Mouse (Mus musculus): Measurements from ENCODE around the gene Fer. TPM values are rescaled to one million over a fixed set of nuclear protein-coding genes. Genes with fewer than 3 reads are reported as not detected.
"Not testable (repeated sequence)": the region's sequence is repeated elsewhere in the genome, so short reads cannot be mapped to it uniquely, and the experiment has no call there.

Fer gene
- polyA plus RNA-seq, 1 experiment from 2014 or later = 27.1 TPM

DNA sequence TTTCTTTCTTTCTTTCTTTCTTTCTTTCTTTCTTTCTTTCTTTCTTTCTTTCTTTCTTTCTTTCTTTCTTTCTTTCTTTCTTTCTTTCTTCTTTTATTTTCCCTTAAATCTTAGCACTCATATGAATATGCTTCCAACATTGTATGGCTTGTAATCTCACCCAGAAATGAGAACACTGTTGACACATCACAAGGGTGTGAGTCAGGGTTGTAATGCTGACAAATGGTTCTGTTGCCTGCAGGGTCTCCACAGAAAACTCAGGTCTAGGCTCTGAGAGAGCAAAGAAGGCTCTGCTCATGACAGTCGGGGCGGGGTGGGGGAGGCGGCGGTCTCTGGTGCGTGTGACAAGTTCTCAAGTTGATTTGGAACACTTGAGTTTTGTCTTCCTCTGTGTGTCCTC is 17.9 kb upstream of the Fer start:
- Histone ChIP-seq H3K27ac (no peak overlapping the region), H3K4me3 (no peak overlapping the region), H3K9me3 (no peaks in the 10 kb centered on the region), H3K4me1 (peaks cover 11% of the 10 kb centered on the region), H3K27me3 (ENCODE audit: poor library complexity, severe bottlenecking) (no peaks in the 10 kb centered on the region), H3K36me3 (replicated peaks) (no peaks in the 10 kb centered on the region)
- 88% methylated on average over 5 of the region's 5 CpGs for WGBS
- no peak for DNase-seq (ENCODE audit: extremely low spot score, low spot score)

DNA sequence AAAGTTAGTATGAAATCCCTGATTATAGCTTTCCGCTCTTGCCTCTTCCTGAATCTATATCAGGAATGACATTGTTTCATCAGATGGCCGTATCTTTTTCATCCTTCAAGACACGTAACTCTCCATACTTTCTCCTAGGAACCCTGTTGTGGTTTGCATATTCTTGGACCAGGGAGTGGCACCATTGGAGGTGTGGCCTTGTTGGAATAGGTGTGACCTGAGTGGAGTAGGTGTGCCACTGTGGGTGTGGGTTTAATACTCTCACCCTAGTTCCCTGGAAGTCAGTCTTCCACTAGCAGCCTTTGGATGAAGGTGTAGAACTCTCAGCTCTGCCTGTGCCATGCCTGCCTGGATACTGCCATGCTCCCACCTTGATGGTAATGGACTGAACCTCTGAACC is 17.1 kb upstream of the Fer start:
- H3K36me3 ChIP-seq (replicated peaks); H3K27ac ChIP-seq; DNase-seq (ENCODE audit: extremely low spot score, low spot score); H3K4me3 ChIP-seq; H3K27me3 ChIP-seq (ENCODE audit: poor library complexity, severe bottlenecking); H3K9me3 ChIP-seq: not testable (repeated sequence)
- 96% methylated on average over 3 of the region's 3 CpGs for WGBS
- peaks cover 13% of the 10 kb centered on the region for H3K4me1 ChIP-seq

DNA sequence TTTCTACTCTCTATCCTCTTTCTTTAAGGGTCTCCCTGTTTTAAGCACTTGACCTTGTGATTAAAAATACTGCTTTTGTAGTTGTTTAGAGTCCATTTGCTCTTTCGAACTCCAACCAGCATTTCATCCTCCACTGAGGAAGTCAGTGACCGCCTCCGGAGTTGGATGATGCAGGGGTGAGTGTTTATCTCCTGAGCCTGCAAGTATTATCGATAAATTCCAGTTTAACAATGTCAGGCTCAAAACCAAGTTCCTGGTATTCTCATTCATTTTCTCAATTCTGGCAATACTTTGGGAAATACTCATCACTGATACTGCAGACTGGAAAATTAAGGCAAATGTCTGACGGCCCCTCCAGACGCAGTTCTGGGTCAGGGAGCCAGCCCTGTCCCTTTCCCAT is 13.7 kb upstream of the Fer start:
- no peaks in the 10 kb centered on the region for H3K9me3 ChIP-seq
- WGBS = 5% methylated on average over 6 of the region's 6 CpGs
- peaks cover 13% of the 10 kb centered on the region for H3K4me1 ChIP-seq
- H3K27ac ChIP-seq = peak overlapping the region; percentile 90
- H3K36me3 ChIP-seq (replicated peaks) = no peaks in the 10 kb centered on the region
- no peaks in the 10 kb centered on the region for H3K27me3 ChIP-seq (ENCODE audit: poor library complexity, severe bottlenecking)
- H3K4me3 ChIP-seq = peak overlapping the region; percentile 79
- DNase-seq (ENCODE audit: extremely low spot score, low spot score) = no peak

DNA sequence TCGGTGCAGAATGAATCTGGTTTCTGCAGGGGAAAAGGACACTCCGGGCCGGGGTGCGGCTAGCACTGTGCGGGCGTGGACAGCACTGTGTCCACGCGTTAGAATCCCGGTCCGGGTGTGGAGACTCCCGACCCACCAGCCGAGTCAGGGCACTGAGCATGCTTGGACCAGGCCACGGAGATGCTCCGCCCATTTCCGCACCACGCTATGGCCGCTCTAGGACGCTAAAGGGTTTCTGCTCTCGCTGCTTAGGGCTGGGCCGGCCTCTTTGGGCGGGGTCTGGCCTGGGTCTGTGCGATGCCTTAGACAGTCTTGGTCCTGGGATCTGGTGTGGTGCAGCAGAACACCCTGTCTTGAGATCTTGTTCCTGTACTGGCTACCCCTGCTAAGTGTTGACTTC is 13.3 kb upstream of the Fer start:
- H3K9me3 ChIP-seq = no peaks in the 10 kb centered on the region
- under 1% methylated on average over 22 of the region's 22 CpGs for WGBS
- H3K27me3 ChIP-seq (ENCODE audit: poor library complexity, severe bottlenecking) = no peaks in the 10 kb centered on the region
- H3K4me3 ChIP-seq = peak overlapping the region; percentile 79
- H3K36me3 ChIP-seq (replicated peaks) = no peaks in the 10 kb centered on the region
- peak; percentile 86 for DNase-seq (ENCODE audit: extremely low spot score, low spot score)
- H3K4me1 ChIP-seq = peaks cover 13% of the 10 kb centered on the region
- H3K27ac ChIP-seq = peak overlapping the region; percentile 90

DNA sequence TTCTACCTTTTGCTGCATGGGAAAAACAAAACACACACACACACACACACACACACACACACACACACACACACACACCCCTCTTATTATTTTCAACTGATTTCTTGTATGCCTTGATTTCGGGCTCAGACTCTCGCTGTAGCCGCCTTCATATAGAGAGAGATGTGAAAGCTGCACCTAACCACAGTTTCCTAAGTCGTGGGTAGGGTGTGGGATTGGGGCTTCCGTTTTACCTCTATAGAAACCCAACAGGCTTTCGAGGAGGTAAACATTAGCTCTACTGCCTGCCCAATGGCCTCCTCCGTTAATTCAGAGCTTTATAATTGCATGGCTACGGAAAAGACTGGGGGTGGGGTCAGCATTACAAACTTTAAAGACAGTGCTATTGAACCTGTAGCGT is 12.8 kb upstream of the Fer start:
- H3K27ac ChIP-seq = peak overlapping the region; percentile 90
- H3K27me3 ChIP-seq (ENCODE audit: poor library complexity, severe bottlenecking) = no peaks in the 10 kb centered on the region
- no peaks in the 10 kb centered on the region for H3K36me3 ChIP-seq (replicated peaks)
- peak overlapping the region; percentile 79 for H3K4me3 ChIP-seq
- DNase-seq (ENCODE audit: extremely low spot score, low spot score) = no peak
- H3K9me3 ChIP-seq = no peaks in the 10 kb centered on the region
- 88% methylated on average over 9 of the region's 9 CpGs for WGBS
- H3K4me1 ChIP-seq = peaks cover 13% of the 10 kb centered on the region

DNA sequence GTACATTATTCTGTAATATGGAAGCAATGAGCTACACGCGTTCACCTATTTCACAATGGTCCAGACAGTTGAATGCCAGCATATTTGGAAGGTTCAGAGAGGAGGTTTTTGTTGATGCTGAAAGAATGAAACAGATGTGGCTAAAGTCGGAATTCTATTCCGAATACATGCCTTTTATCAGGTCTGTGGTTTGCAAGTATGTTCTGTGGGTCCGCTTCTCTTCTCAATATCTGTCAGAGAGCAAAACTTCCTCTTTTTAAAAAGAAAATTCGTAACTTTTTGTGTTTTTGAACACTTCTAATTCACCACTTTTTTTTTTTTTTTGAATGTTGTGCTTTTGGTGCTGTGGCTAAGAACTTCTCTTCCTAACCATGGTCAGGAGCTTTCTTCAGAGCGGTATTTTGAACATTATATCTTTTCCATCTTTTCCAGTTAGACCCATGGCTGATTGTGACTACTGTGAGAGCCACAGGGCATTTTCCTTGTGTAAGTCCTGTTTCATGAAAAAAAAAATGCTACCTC is 5.8 kb upstream of the Fer start:
- Histone ChIP-seq H3K27ac (no peak overlapping the region), H3K9me3 (no peaks in the 10 kb centered on the region), H3K36me3 (replicated peaks) (no peaks in the 10 kb centered on the region), H3K27me3 (ENCODE audit: poor library complexity, severe bottlenecking) (peaks cover 6% of the 10 kb centered on the region), H3K4me3 (no peak overlapping the region), H3K4me1 (no peaks in the 10 kb centered on the region)
- no peak for DNase-seq (ENCODE audit: extremely low spot score, low spot score)
- 89% methylated on average over 7 of the region's 7 CpGs for whole genome bisulfite sequencing

DNA sequence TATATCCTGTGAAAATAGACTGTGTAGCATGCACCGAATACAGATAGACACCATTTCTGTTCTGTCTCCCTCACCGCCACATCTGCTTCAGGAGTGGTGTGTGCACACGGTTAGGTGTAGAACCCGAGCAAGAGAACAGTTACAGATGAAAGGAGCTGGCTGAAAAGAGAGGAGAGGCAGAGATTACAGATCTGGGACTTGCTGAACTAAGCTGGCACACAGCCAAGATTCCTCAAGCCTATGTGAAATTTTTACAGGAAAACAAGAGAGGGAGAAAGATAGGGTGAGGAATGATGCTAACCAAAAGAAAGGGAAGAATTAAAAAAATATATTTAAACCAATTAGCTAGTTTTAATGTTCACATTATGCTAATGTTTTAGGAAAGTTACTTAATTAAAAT is 1.9 kb upstream of the Fer start:
- peaks cover 18% of the 10 kb centered on the region for H3K4me1 ChIP-seq
- no peak for DNase-seq (ENCODE audit: extremely low spot score, low spot score)
- no peaks in the 10 kb centered on the region for H3K36me3 ChIP-seq (replicated peaks)
- no peak overlapping the region for H3K4me3 ChIP-seq
- H3K27me3 ChIP-seq (ENCODE audit: poor library complexity, severe bottlenecking) = peaks cover 15% of the 10 kb centered on the region
- WGBS = 86% methylated on average over 4 of the region's 4 CpGs
- no peak overlapping the region for H3K27ac ChIP-seq
- H3K9me3 ChIP-seq = no peaks in the 10 kb centered on the region

DNA sequence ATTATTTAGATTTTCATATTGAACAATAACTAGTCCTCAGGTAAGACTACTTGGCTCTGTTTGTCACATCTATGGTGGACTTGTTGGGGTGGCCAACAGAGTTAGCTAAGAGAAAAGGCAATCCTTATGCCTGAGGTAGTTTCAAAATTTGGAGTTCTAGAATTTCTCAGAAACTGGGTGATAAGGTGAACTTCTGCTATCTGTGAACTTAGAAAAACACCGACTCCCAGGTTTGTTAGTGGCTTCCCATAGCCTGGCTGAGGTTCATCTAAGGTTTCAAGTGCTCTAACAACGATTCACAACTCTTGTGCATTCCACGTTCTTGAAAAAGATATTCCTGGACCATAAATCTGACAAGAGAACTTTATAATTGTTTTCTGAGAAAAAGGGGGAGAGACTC is 463 bp upstream of the Fer start:
- H3K9me3 ChIP-seq = no peaks in the 10 kb centered on the region
- H3K27me3 ChIP-seq (ENCODE audit: poor library complexity, severe bottlenecking) = peaks cover 15% of the 10 kb centered on the region
- H3K36me3 ChIP-seq (replicated peaks) = no peaks in the 10 kb centered on the region
- H3K4me1 ChIP-seq = peaks cover 18% of the 10 kb centered on the region
- peak overlapping the region; percentile 85; the same call in 1 of the 2 replicates for H3K4me3 ChIP-seq
- WGBS = 81% methylated on average over 3 of the region's 3 CpGs
- no peak overlapping the region for H3K27ac ChIP-seq
- DNase-seq (ENCODE audit: extremely low spot score, low spot score) = no peak

DNA sequence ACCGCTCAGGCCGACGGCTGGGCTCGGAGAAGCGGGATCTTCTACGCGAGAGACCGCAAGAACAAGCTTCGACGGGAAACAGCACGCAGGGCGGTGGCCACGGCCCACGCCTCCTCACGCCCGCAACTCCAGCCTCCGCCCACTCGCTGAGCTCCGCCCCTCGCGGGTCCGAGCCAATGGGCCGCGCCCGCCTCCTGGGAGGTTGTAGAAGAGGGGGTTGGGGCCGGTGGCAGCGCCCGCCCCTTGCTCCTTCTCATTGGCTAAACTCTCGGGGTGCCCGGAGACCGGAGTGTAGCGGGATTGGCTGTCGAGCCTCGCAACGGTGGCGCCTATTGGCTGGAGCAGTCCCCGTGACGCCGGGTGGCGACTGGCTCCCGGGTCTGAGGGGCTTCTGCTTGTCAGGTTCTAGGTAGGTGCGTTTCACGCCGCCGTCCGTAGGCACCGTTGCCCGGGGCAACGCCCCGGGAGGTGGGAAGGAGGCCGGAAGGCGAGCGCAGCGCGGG is 836 bp downstream of the Fer start, which contains the start of gene A930002H24Rik:
A930002H24Rik (minus strand) TSS at position 145 of the 503 bp plus-strand sequence.
- H3K27me3 ChIP-seq (ENCODE audit: poor library complexity, severe bottlenecking) = peaks cover 15% of the 10 kb centered on the region
- H3K27ac ChIP-seq = peak within 1 kb of the TSS; percentile 95
- peak within 1 kb of the TSS; percentile 85 for H3K4me3 ChIP-seq
- H3K9me3 ChIP-seq = no peaks in the 10 kb centered on the region
- no peaks in the 10 kb centered on the region for H3K36me3 ChIP-seq (replicated peaks)
- peaks cover 18% of the 10 kb centered on the region for H3K4me1 ChIP-seq
- WGBS = under 1% methylated on average over 55 of the region's 55 CpGs
- peak; percentile 98 for DNase-seq (ENCODE audit: extremely low spot score, low spot score)

DNA sequence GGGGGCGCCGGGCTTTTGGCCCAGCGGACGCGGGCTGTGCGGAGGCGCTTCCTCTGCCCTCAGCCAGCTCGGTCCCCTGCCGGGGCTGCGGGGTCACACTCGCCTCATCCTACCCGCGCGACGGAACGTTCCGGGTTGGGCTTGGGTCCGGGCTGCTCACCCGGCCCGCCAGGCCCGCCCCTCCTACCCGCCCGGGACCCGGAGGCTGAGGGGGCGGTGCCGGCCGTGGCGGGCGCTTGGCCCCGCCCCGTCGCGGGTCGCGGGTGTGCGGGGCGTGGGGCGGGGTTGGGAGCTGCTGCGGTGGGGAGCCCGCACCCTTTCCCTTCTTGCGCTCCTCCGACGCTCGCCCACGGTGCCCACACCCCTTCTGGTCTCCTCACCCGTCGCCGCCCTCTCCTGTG is 1.3 kb downstream of the Fer start:
- Histone ChIP-seq H3K27ac (peak overlapping the region; percentile 95), H3K9me3 (no peaks in the 10 kb centered on the region), H3K4me3 (peak overlapping the region; percentile 85), H3K36me3 (replicated peaks) (no peaks in the 10 kb centered on the region), H3K4me1 (peaks cover 18% of the 10 kb centered on the region), H3K27me3 (ENCODE audit: poor library complexity, severe bottlenecking) (peaks cover 15% of the 10 kb centered on the region)
- WGBS = under 1% methylated on average over 42 of the region's 48 CpGs
- DNase-seq (ENCODE audit: extremely low spot score, low spot score) = no peak

DNA sequence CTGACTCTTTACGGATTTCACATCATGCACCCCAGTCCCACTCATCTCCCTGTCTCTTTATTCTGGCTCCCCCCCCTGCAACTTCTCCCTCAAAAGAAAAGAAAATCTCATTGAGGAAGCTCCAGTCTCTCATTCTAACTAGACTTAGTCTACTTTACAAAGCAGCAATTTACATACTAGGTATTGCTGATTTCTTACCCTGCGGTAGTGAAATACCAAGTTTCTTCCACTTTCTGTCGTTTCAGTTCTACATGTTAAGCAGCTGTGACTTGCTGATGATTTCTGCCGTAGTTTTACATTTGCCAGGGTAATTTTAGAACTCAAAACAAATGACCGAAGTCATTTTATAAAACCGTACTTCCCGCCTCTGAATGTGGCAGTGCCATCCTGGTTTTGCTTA is 8.9 kb downstream of the Fer start:
- Histone ChIP-seq H3K27ac (no peak overlapping the region), H3K36me3 (replicated peaks) (no peaks in the 10 kb centered on the region), H3K27me3 (ENCODE audit: poor library complexity, severe bottlenecking) (no peaks in the 10 kb centered on the region), H3K9me3 (no peaks in the 10 kb centered on the region), H3K4me1 (no peaks in the 10 kb centered on the region), H3K4me3 (no peak overlapping the region)
- no peak for DNase-seq (ENCODE audit: extremely low spot score, low spot score)
- WGBS = 95% methylated on average over 7 of the region's 7 CpGs

DNA sequence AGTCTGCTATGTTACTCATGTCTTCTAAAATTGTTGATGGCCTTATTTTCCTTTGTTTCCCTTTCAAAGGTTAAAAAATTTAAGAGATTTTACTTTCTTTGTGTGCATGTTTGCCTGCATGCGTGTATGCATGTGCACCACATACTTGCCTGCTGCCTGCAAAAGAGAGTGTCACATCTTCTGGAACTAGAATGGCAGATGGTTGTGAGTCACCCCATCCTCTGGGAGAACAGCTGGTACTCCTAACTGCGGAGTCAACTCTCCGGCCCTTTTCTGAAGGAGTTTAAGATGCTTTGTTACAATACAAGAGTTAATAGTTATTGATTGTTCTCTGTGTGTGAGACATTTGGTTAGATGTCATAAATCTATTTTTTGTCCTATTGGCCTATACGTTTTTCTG is 16.0 kb downstream of the Fer start:
- Histone ChIP-seq H3K4me1 (no peaks in the 10 kb centered on the region), H3K4me3 (no peak overlapping the region), H3K36me3 (replicated peaks) (no peaks in the 10 kb centered on the region), H3K27me3 (ENCODE audit: poor library complexity, severe bottlenecking) (no peaks in the 10 kb centered on the region), H3K9me3 (no peaks in the 10 kb centered on the region), H3K27ac (no peak overlapping the region)
- 87% methylated on average over 4 of the region's 4 CpGs for WGBS
- DNase-seq (ENCODE audit: extremely low spot score, low spot score) = no peak

DNA sequence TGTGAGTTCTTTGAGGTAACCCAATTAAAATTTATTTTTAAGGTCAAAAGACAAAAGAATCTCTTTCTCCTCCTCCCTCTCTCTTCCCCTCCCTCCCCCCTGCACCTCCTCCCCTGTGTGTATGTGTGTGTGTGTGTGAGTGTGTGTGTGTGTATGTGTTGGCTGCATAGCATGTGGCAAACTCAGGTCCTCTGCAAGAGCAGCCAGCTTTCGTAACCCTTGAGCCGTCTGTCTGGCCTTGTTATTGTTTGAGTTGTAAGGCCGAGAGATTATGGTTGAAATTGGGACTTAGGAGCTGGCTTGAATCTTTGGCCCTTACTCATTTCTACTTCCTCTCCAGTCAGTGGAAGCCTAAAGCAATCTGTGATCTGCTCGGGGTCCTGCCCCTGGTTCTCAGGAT is 17.1 kb downstream of the Fer start:
- no peaks in the 10 kb centered on the region for H3K4me1 ChIP-seq
- no peaks in the 10 kb centered on the region for H3K27me3 ChIP-seq (ENCODE audit: poor library complexity, severe bottlenecking)
- no peak for DNase-seq (ENCODE audit: extremely low spot score, low spot score)
- H3K36me3 ChIP-seq (replicated peaks) = no peaks in the 10 kb centered on the region
- no peak overlapping the region for H3K27ac ChIP-seq
- no peaks in the 10 kb centered on the region for H3K9me3 ChIP-seq
- 85% methylated on average over 4 of the region's 4 CpGs for WGBS
- no peak overlapping the region for H3K4me3 ChIP-seq

DNA sequence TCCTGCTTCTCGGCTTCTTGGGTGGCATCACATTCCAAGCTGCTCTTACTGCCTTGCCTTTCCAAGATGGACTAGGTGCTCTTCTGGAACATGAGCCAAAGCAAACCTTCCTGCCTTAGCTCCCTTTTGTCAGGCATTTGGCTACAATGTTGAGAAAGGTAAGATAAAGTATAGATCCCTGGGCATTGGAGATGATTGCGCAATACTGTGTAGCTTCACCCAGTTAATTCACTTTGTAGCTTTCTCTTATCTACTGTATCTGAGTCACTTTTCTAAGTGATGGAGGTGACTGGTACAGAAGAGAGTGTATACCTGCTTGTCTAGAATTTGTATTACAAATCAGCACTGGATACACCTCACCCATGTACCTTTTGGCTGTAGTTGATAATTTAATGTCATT is 24.1 kb downstream of the Fer start:
- no peaks in the 10 kb centered on the region for H3K36me3 ChIP-seq (replicated peaks)
- H3K4me1 ChIP-seq = no peaks in the 10 kb centered on the region
- H3K27me3 ChIP-seq (ENCODE audit: poor library complexity, severe bottlenecking) = no peaks in the 10 kb centered on the region
- H3K9me3 ChIP-seq = no peaks in the 10 kb centered on the region
- WGBS = 95% methylated on average over 2 of the region's 2 CpGs
- no peak overlapping the region for H3K27ac ChIP-seq
- H3K4me3 ChIP-seq = no peak overlapping the region
- no peak for DNase-seq (ENCODE audit: extremely low spot score, low spot score)

Data from forebrain, embryonic 10.5 days (tissue).